Comparison of ENCODE assay signal across 11 mouse cellular contexts in the genomic region with DNA sequence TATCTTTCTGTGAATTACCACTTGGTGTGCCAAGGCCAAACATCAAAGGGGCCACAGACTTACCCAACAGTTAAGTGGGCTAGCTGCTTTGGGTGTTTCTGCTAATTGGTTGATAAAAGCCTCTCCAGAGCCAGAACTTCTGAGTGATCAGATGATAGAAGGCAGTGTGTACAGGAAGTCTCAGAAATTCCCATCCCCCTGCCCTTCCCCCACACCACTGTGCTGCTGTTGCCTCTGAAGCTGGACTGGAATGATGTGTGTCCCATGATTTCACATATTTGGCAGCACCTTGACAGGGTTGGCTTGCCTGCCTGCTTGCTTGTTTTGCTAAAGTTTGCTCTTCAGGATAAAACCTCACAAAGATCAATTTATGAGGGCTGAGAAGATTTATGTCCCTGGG.
DNase-seq lines count a peak whose midpoint lies in the region; ATAC-seq lines count a peak whose summit lies in the region.
"Had no signal": no experiment of that assay in that cellular context is flagged by ENCODE, and none has a peak within 500 bp of the region (broad histone marks: within the 10 kb centered on the region; RNA-seq: fewer than 3 reads in every experiment).

No protein-coding gene starts in this region.

- no peaks in the 10 kb centered on the region for H3K27me3 ChIP-seq in midbrain, embryonic 13.5 days
- H3K27me3 ChIP-seq in midbrain, embryonic 11.5 days (ENCODE audit: control insufficient read depth, insufficient read depth, low read length): no peaks in the 10 kb centered on the region
- no peaks in the 10 kb centered on the region for H3K27me3 ChIP-seq in liver, embryonic 16.5 days (ENCODE audit: control insufficient read depth, insufficient read depth, low read depth, low read length)
- no peaks in the 10 kb centered on the region for H3K27me3 ChIP-seq in heart, embryonic 11.5 days (ENCODE audit: control insufficient read depth, insufficient read depth, low read length)
- H3K27me3 ChIP-seq: heart, embryonic 13.5 days; neural tube, embryonic 12.5 days had no signal

- ATAC-seq in midbrain, embryonic 13.5 days: 0 out of 2 replicates have a peak, but pooled peaks have one; percentile 45
- ATAC-seq in midbrain, embryonic 11.5 days (ENCODE audit: low FRiP score): no peak; the same call in 1 of the 2 replicates
- ATAC-seq in liver, embryonic 16.5 days (ENCODE audit: low read depth): peak; percentile 48; the same call in 1 of the 2 replicates
- no peak for ATAC-seq in heart, embryonic 11.5 days (replicated peaks; ENCODE audit: insufficient number of reproducible peaks, low FRiP score, low TSS enrichment)

- no peak overlapping the region for H3K4me3 ChIP-seq in midbrain, embryonic 13.5 days (replicated peaks)
- no peak overlapping the region for H3K4me3 ChIP-seq in midbrain, embryonic 11.5 days (ENCODE audit: low read depth, low read length)
- H3K4me3 ChIP-seq in liver, embryonic 16.5 days (ENCODE audit: low read depth, low read length): no peak overlapping the region
- no peak overlapping the region for H3K4me3 ChIP-seq in heart, embryonic 11.5 days (ENCODE audit: low read depth, low read length)
- H3K4me3 ChIP-seq: heart, embryonic 13.5 days; neural tube, embryonic 12.5 days had no signal

- H3K9ac ChIP-seq in midbrain, embryonic 13.5 days (replicated peaks): no peak overlapping the region
- no peak overlapping the region for H3K9ac ChIP-seq in midbrain, embryonic 11.5 days (ENCODE audit: low read length)
- H3K9ac ChIP-seq in liver, embryonic 16.5 days (ENCODE audit: low read depth, low read length): no peak overlapping the region
- H3K9ac ChIP-seq in heart, embryonic 11.5 days (ENCODE audit: low read depth, low read length): no peak overlapping the region
- H3K9ac ChIP-seq: heart, embryonic 13.5 days; liver, embryonic 14.5 days; neural tube, embryonic 12.5 days had no signal

- peak; percentile 18 to 66 for DNase-seq in adrenal gland, adult (ENCODE audit: inconsistent age in 2 of 2, low spot score in 1 of 2)
- DNase-seq in adrenal gland, postnatal 4 days (ENCODE audit: low spot score in 2 of 2): no peak
- DNase-seq in midbrain, embryonic 11.5 days (ENCODE audit: low spot score, missing footprints): no peak
- DNase-seq in yolk sac, embryonic 10.5 days (ENCODE audit: low spot score): peak; percentile 23
- DNase-seq in B cell, adult 2 months: no peak

- no peak overlapping the region for H3K4me2 ChIP-seq in midbrain, embryonic 13.5 days (replicated peaks)
- no peak overlapping the region for H3K4me2 ChIP-seq in midbrain, embryonic 11.5 days
- H3K4me2 ChIP-seq in liver, embryonic 16.5 days (ENCODE audit: low read depth, low read length): no peak overlapping the region
- no peak overlapping the region for H3K4me2 ChIP-seq in heart, embryonic 11.5 days
- H3K4me2 ChIP-seq: heart, embryonic 13.5 days; neural tube, embryonic 12.5 days had no signal

- H3K36me3 ChIP-seq in midbrain, embryonic 13.5 days: no peaks in the 10 kb centered on the region
- no peaks in the 10 kb centered on the region for H3K36me3 ChIP-seq in midbrain, embryonic 11.5 days (ENCODE audit: control insufficient read depth, insufficient read depth, low read length)
- no peaks in the 10 kb centered on the region for H3K36me3 ChIP-seq in liver, embryonic 16.5 days (ENCODE audit: control insufficient read depth, insufficient read depth)
- no peaks in the 10 kb centered on the region for H3K36me3 ChIP-seq in heart, embryonic 11.5 days (ENCODE audit: control insufficient read depth, insufficient read depth, low read length)
- H3K36me3 ChIP-seq: heart, embryonic 13.5 days; neural tube, embryonic 12.5 days had no signal

- H3K9me3 ChIP-seq in midbrain, embryonic 13.5 days: no peaks in the 10 kb centered on the region
- H3K9me3 ChIP-seq in midbrain, embryonic 11.5 days (ENCODE audit: control insufficient read depth, low read length): no peaks in the 10 kb centered on the region
- H3K9me3 ChIP-seq in liver, embryonic 16.5 days (replicated peaks; ENCODE audit: control insufficient read depth, low read length): no peaks in the 10 kb centered on the region
- no peaks in the 10 kb centered on the region for H3K9me3 ChIP-seq in heart, embryonic 11.5 days (replicated peaks; ENCODE audit: control insufficient read depth, low read length)
- H3K9me3 ChIP-seq: heart, embryonic 13.5 days; neural tube, embryonic 12.5 days had no signal

- no peak overlapping the region for H3K27ac ChIP-seq in midbrain, embryonic 13.5 days
- no peak overlapping the region for H3K27ac ChIP-seq in midbrain, embryonic 11.5 days (ENCODE audit: low read depth, low read length)
- peak overlapping the region; percentile 80 for H3K27ac ChIP-seq in liver, embryonic 16.5 days (ENCODE audit: low read length)
- no peak overlapping the region for H3K27ac ChIP-seq in heart, embryonic 11.5 days (ENCODE audit: low read depth, low read length)
- H3K27ac ChIP-seq: heart, embryonic 13.5 days; liver, embryonic 14.5 days; neural tube, embryonic 12.5 days had no signal

- no peaks in the 10 kb centered on the region for H3K4me1 ChIP-seq in midbrain, embryonic 13.5 days (replicated peaks)
- no peaks in the 10 kb centered on the region for H3K4me1 ChIP-seq in midbrain, embryonic 11.5 days (ENCODE audit: control insufficient read depth, insufficient read depth, low read length)
- H3K4me1 ChIP-seq in liver, embryonic 16.5 days (ENCODE audit: control insufficient read depth, low read depth, low read length): no peaks in the 10 kb centered on the region
- peaks cover 6% of the 10 kb centered on the region for H3K4me1 ChIP-seq in heart, embryonic 11.5 days (ENCODE audit: control insufficient read depth, insufficient read depth, low read length)
- H3K4me1 ChIP-seq: neural tube, embryonic 12.5 days had no signal

Comparison
In these comparisons a context has a peak if more than half of its experiments do, and no peak if none do; other contexts are left out.
1. DNase-seq: peak in adrenal gland, adult (2 of 2) and yolk sac, embryonic 10.5 days (single experiment); none in adrenal gland, postnatal 4 days (0 of 2), midbrain, embryonic 11.5 days (single experiment) and B cell, adult 2 months (0 of 2).
2. ATAC-seq: peak in midbrain, embryonic 13.5 days (single experiment) and liver, embryonic 16.5 days (single experiment); none in midbrain, embryonic 11.5 days (single experiment) and heart, embryonic 11.5 days (single experiment).